Mouse (Mus musculus): Measurements from ENCODE around the gene Rpa1. TPM values are rescaled to one million over a fixed set of nuclear protein-coding genes. Genes with fewer than 3 reads are reported as not detected.

Rpa1 gene
- total and polyA plus RNA-seq, 3 experiments, result 230 to 357 (median 287) TPM

GRCm38 (mm10) chr11:75344163-75344562 is 4.0 kb downstream of the Rpa1 start:
- Histone ChIP-seq H3K79me2 (replicated peaks; ENCODE audit: control insufficient read depth, extremely low read depth, insufficient read depth, poor library complexity, severe bottlenecking) (peaks cover 75% of the 10 kb centered on the region), H3K27me3 (replicated peaks) (no peaks in the 10 kb centered on the region), H3K27ac (ENCODE audit: insufficient read depth, low read depth) (no peak overlapping the region), H3K4me2 (ENCODE audit: insufficient read depth, low read depth, poor library complexity, severe bottlenecking) (no peak overlapping the region; the same call in 1 of the 2 replicates), H3K9me3 (replicated peaks; ENCODE audit: low read length) (no peaks in the 10 kb centered on the region), H3K4me1 (ENCODE audit: control insufficient read depth in 1 of 2, insufficient read depth in 2 of 2) (peaks cover 14 to 45% of the 10 kb centered on the region in 2 experiments), H3K9ac (ENCODE audit: insufficient read depth, low read depth) (no peak overlapping the region; the same call in 1 of the 2 replicates), H3K4me3 (replicated peaks in 1 of 3; ENCODE audit: low read depth in 2 of 3, low read length in 2 of 3, poor library complexity in 1 of 3) (no peak overlapping the region), H3K36me3 (replicated peaks in 1 of 2; ENCODE audit: control insufficient read depth in 1 of 2, insufficient read depth in 1 of 2, low read length in 1 of 2) (peaks cover 23 to 42% of the 10 kb centered on the region in 2 experiments)
- dilution Hi-C loops (cut with MboI; ENCODE audit: extremely low pct_ligation_motif_present, extremely low pct_unique_long_range_greater_than_20kb, low sequenced_read_pairs), result no loop called here
- peak; percentile 41; the same call in 1 of the 2 replicates for TF ChIP-seq JUND (conservative IDR thresholded peaks at IDR 0.05; ENCODE audit: low read depth, low read length)
- TF ChIP-seq JUN (IDR thresholded peaks at IDR 0.05; ENCODE audit: insufficient read depth, low read depth, low read length), result no peak
- TF ChIP-seq CHD1 (IDR thresholded peaks at IDR 0.05; ENCODE audit: low read depth, low read length), result no peak
- peak; percentile 99 for TF ChIP-seq ZNF384 (IDR thresholded peaks at IDR 0.05; ENCODE audit: low read depth, low read length)
- peak; percentile 60; the same call in 1 of the 2 replicates for TF ChIP-seq EP300 (IDR thresholded peaks at IDR 0.05; ENCODE audit: low read length)
- TF ChIP-seq ELF1 (IDR thresholded peaks at IDR 0.05; ENCODE audit: low read depth, low read length), result peak; percentile 30; the same call in 1 of the 2 replicates
- no peak for TF ChIP-seq RAD21 (IDR thresholded peaks at IDR 0.05; ENCODE audit: low read depth, low read length)
- no peak for TF ChIP-seq NRF1 (IDR thresholded peaks at IDR 0.05; ENCODE audit: low read depth, low read length)
- no peak for TF ChIP-seq HCFC1 (IDR thresholded peaks at IDR 0.05; ENCODE audit: low read depth, low read length)
- DNase-seq (ENCODE audit: extremely low read depth), result peak; percentile 52
- in situ Hi-C loops (cut with MboI; ENCODE audit: low pct_ligation_motif_present, low pct_unique_long_range_greater_than_20kb, low sequenced_read_pairs), result no loop called here

- in situ Hi-C loops (cut with MboI; ENCODE audit: low pct_ligation_motif_present, low pct_unique_long_range_greater_than_20kb, low sequenced_read_pairs) (no loop called here), dilution Hi-C loops (cut with MboI; ENCODE audit: extremely low pct_ligation_motif_present, extremely low pct_unique_long_range_greater_than_20kb, low sequenced_read_pairs) (no loop called here)
- H3K4me2 ChIP-seq (ENCODE audit: insufficient read depth, low read depth, poor library complexity, severe bottlenecking), result no peak overlapping the region
- H3K9ac ChIP-seq (ENCODE audit: insufficient read depth, low read depth), result no peak overlapping the region
- no peak overlapping the region for H3K27ac ChIP-seq (ENCODE audit: insufficient read depth, low read depth)
- DNase-seq (ENCODE audit: extremely low read depth), result no peak
- H3K27me3 ChIP-seq (replicated peaks), result no peaks in the 10 kb centered on the region
- H3K79me2 ChIP-seq (replicated peaks; ENCODE audit: control insufficient read depth, extremely low read depth, insufficient read depth, poor library complexity, severe bottlenecking), result peaks cover 73% of the 10 kb centered on the region
- peaks cover 31 to 51% of the 10 kb centered on the region in 2 experiments for H3K36me3 ChIP-seq (replicated peaks in 1 of 2; ENCODE audit: control insufficient read depth in 1 of 2, insufficient read depth in 1 of 2, low read length in 1 of 2)
- no peak overlapping the region for H3K4me3 ChIP-seq (replicated peaks in 1 of 3; ENCODE audit: low read depth in 2 of 3, low read length in 2 of 3, poor library complexity in 1 of 3)
- H3K4me1 ChIP-seq (ENCODE audit: control insufficient read depth in 1 of 2, insufficient read depth in 2 of 2), result peaks cover 14 to 44% of the 10 kb centered on the region in 2 experiments
- TF ChIP-seq ELF1 (IDR thresholded peaks at IDR 0.05; ENCODE audit: low read depth, low read length), result no peak
- no peak for TF ChIP-seq BHLHE40 (IDR thresholded peaks at IDR 0.05; ENCODE audit: low read depth, low read length)
- no peak for TF ChIP-seq TBP (conservative IDR thresholded peaks at IDR 0.05; ENCODE audit: low read depth, low read length)
- no peak for TF ChIP-seq IRF4 (IDR thresholded peaks at IDR 0.05; ENCODE audit: low read depth, low read length)
- TF ChIP-seq MAX (IDR thresholded peaks at IDR 0.05; ENCODE audit: low read length), result no peak
- no peak for TF ChIP-seq GABPA (IDR thresholded peaks at IDR 0.05; ENCODE audit: insufficient replicate concordance, low read depth, low read length)
- TF ChIP-seq POLR2A (IDR thresholded peaks at IDR 0.05; ENCODE audit: low read depth, low read length), result no peak
- no peak for TF ChIP-seq PAX5 (IDR thresholded peaks at IDR 0.05; ENCODE audit: low read length)
- no peak for TF ChIP-seq MAZ (IDR thresholded peaks at IDR 0.05; ENCODE audit: low read depth, low read length)
- TF ChIP-seq SIN3A (IDR thresholded peaks at IDR 0.05; ENCODE audit: low read length), result no peak
- TF ChIP-seq HCFC1 (IDR thresholded peaks at IDR 0.05; ENCODE audit: low read depth, low read length), result no peak
- no peak for TF ChIP-seq ZC3H11A (IDR thresholded peaks at IDR 0.05; ENCODE audit: low read depth, low read length)
- no peak for TF ChIP-seq NELFE (IDR thresholded peaks at IDR 0.05; ENCODE audit: low read depth, low read length)
- H3K9me3 ChIP-seq (replicated peaks; ENCODE audit: low read length), result no peaks in the 10 kb centered on the region
Measured at GRCm38 (mm10) chr11:75343096-75343495, 5.0 kb downstream of the Rpa1 start.
